ENCODE assay signal across 14 mouse cellular contexts in genomic region chrX:71183671-71184070, GRCm38 (mm10). TPM values are rescaled to one million over a fixed set of nuclear protein-coding genes. Genes with fewer than 3 reads are reported as not detected.
DNase-seq lines count a peak whose midpoint lies in the region; ATAC-seq and TF ChIP-seq lines count a peak whose summit lies in the region.
"Had no signal": no experiment of that assay in that cellular context is flagged by ENCODE, and none has a peak within 500 bp of the region (broad histone marks: within the 10 kb centered on the region; RNA-seq: fewer than 3 reads in every experiment).

No protein-coding gene starts in this region.

- H3K4me2 ChIP-seq in lung, postnatal 0 days (replicated peaks; ENCODE audit: low read depth, low read length), result no peak overlapping the region
- H3K4me2 ChIP-seq in forebrain, postnatal 0 days (ENCODE audit: low read depth), result no peak overlapping the region
- H3K4me2 ChIP-seq: embryonic facial prominence, embryonic 13.5 days; forebrain, embryonic 13.5 days; heart, embryonic 15.5 days; liver, embryonic 13.5 days had no signal

- H3K27me3 ChIP-seq in lung, postnatal 0 days (replicated peaks; ENCODE audit: insufficient read depth, low read length), result no peaks in the 10 kb centered on the region
- no peaks in the 10 kb centered on the region for H3K27me3 ChIP-seq in forebrain, postnatal 0 days (ENCODE audit: insufficient read depth, low read length)
- H3K27me3 ChIP-seq: forebrain, embryonic 13.5 days; heart, embryonic 15.5 days had no signal

- peak; percentile 23 for DNase-seq in cerebellum, adult 11 months
- DNase-seq in lung, postnatal 10 days, result peak; percentile 9
- no peak for DNase-seq in lung, postnatal 0 days (ENCODE audit: low spot score)
- DNase-seq in cerebellum, adult 8-10 months, result peak; percentile 20
- DNase-seq in heart, postnatal 4 days, result peak; percentile 50
- no peak for DNase-seq in forebrain, postnatal 0 days
- DNase-seq in frontal cortex, postnatal 10 days (ENCODE audit: low spot score in 2 of 2), result no peak
- DNase-seq: liver, embryonic 13.5 days had no signal

- no peak overlapping the region for H3K9ac ChIP-seq in lung, postnatal 0 days (replicated peaks; ENCODE audit: low read depth)
- no peak overlapping the region for H3K9ac ChIP-seq in forebrain, postnatal 0 days
- H3K9ac ChIP-seq: embryonic facial prominence, embryonic 13.5 days; forebrain, embryonic 13.5 days; heart, embryonic 15.5 days; liver, embryonic 13.5 days had no signal

- no peaks in the 10 kb centered on the region for H3K36me3 ChIP-seq in lung, postnatal 0 days (ENCODE audit: insufficient read depth, low read length)
- H3K36me3 ChIP-seq in forebrain, postnatal 0 days (ENCODE audit: insufficient read depth), result no peaks in the 10 kb centered on the region
- H3K36me3 ChIP-seq: embryonic facial prominence, embryonic 13.5 days; heart, embryonic 15.5 days; liver, embryonic 13.5 days had no signal

- whole genome bisulfite sequencing in lung, postnatal 0 days, result 81% methylated on average over 4 of the region's 4 CpGs
- 84% methylated on average over 4 of the region's 4 CpGs for WGBS in forebrain, postnatal 0 days

- no peak overlapping the region for H3K4me3 ChIP-seq in lung, postnatal 0 days (ENCODE audit: low read depth, low read length)
- no peak overlapping the region for H3K4me3 ChIP-seq in forebrain, postnatal 0 days (ENCODE audit: low read depth, low read length)
- H3K4me3 ChIP-seq: embryonic facial prominence, embryonic 13.5 days; forebrain, embryonic 13.5 days; heart, embryonic 15.5 days; liver, embryonic 13.5 days; megakaryocyte, embryonic 14.5 days had no signal

- TF ChIP-seq EP300 in lung, postnatal 0 days (IDR thresholded peaks at IDR 0.05), result no peak

- ATAC-seq in cerebellum, adult (ENCODE audit: insufficient number of reproducible peaks, low FRiP score, low TSS enrichment), result no peak
- no peak for ATAC-seq in lung, postnatal 0 days
- no peak for ATAC-seq in forebrain, postnatal 0 days
- ATAC-seq: forebrain, embryonic 13.5 days; inflammation-experienced regulatory T-cells, adult 6 months had no signal

- H3K9me3 ChIP-seq in lung, postnatal 0 days (ENCODE audit: low read length), result no peaks in the 10 kb centered on the region
- H3K9me3 ChIP-seq in forebrain, postnatal 0 days (ENCODE audit: low read length), result no peaks in the 10 kb centered on the region
- H3K9me3 ChIP-seq: embryonic facial prominence, embryonic 13.5 days; forebrain, embryonic 13.5 days; heart, embryonic 15.5 days; liver, embryonic 13.5 days; megakaryocyte, embryonic 14.5 days had no signal

- no peak overlapping the region for H3K27ac ChIP-seq in lung, postnatal 0 days (ENCODE audit: low read length)
- no peak overlapping the region for H3K27ac ChIP-seq in forebrain, postnatal 0 days (ENCODE audit: low read depth, low read length)
- H3K27ac ChIP-seq: embryonic facial prominence, embryonic 13.5 days; forebrain, embryonic 13.5 days; heart, embryonic 15.5 days; liver, embryonic 13.5 days had no signal

- H3K4me1 ChIP-seq in lung, postnatal 0 days (ENCODE audit: insufficient read depth, low read depth, low read length), result no peaks in the 10 kb centered on the region
- H3K4me1 ChIP-seq in forebrain, postnatal 0 days (ENCODE audit: insufficient read depth), result no peaks in the 10 kb centered on the region
- H3K4me1 ChIP-seq: embryonic facial prominence, embryonic 13.5 days; forebrain, embryonic 13.5 days; heart, embryonic 15.5 days; liver, embryonic 13.5 days had no signal

- TF ChIP-seq CTCF in lung, postnatal 0 days (IDR thresholded peaks at IDR 0.05), result no peak
- no peak for TF ChIP-seq CTCF in forebrain, postnatal 0 days (IDR thresholded peaks at IDR 0.05; ENCODE audit: low read depth)

RNA-seq across cellular contexts. Expression of gene Mtm1, which starts 26.9 kb away (rescaled TPM):
- 8.4 and 8.8 TPM in 2 replicates for polyA plus RNA-seq in lung, postnatal 0 days (2015; fragmentation: Nextera tagmentation; extraction: Ambion mirVana)
- total RNA-seq in heart, postnatal 4 days (2021), result 10 to 100 TPM; 11.6 to 12.4 TPM
- total RNA-seq in forebrain, postnatal 0 days (2014; rRNA removed), result 4.1 and 6.1 TPM in 2 replicates
- polyA plus RNA-seq in forebrain, postnatal 0 days (2015; fragmentation: Nextera tagmentation; extraction: Ambion mirVana), result 2.7 and 3.4 TPM in 2 replicates

Comparison
In these comparisons a context has a peak if more than half of its experiments do, and no peak if none do; other contexts are left out.
1. DNase-seq: peak in cerebellum, adult 11 months (single experiment), lung, postnatal 10 days (single experiment), cerebellum, adult 8-10 months (single experiment) and heart, postnatal 4 days (single experiment); none in lung, postnatal 0 days (single experiment), forebrain, postnatal 0 days (single experiment) and frontal cortex, postnatal 10 days (0 of 2).